Mouse (Mus musculus): ENCODE measurements around the gene Bcor. TPM values are rescaled to one million over a fixed set of nuclear protein-coding genes. Genes with fewer than 3 reads are reported as not detected.

Gene Bcor
- polyA plus RNA-seq, 1 experiment from 2014 or later = 26.5 TPM

DNA sequence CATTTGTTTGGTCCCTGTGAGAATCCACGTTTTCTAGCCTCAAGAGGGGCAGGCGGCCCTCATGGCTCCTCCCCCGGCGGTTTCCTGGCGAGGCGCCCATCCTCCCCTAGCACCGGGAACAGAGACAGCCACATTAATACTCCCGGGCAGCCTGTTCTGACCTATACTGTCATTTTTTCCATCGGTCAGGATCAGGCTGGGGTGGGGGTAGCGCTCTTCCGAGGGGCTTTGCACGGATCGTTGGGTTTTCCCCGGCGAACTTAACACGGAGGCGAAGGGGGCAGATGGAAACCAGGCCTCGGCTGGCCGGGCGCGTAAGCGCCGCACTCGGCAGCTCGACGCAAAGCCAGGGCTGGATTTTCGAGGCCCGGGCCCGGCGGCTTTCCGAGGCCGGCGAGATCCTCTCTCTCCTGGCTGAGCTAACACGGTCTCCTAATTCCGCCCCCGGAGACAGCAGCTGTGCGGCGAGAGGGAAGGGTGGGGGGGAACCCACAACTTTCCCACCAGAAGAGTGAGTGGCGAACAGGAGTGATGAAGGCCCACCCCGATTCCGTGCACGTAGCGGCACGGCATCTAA lies 1.8 kb downstream of the Bcor start:
- peak overlapping the region; percentile 94 for H3K27ac ChIP-seq
- no peaks in the 10 kb centered on the region for H3K9me3 ChIP-seq (replicated peaks)
- DNase-seq (ENCODE audit: low spot score) = peak; percentile 77
- H3K36me3 ChIP-seq = no peaks in the 10 kb centered on the region
- H3K4me3 ChIP-seq = peak overlapping the region; percentile 59
- H3K27me3 ChIP-seq (ENCODE audit: low read depth, poor library complexity, severe bottlenecking) = peaks cover 84% of the 10 kb centered on the region
- 2% methylated on average over 44 of the region's 44 CpGs for WGBS
- H3K4me1 ChIP-seq = peaks cover 75% of the 10 kb centered on the region

DNA sequence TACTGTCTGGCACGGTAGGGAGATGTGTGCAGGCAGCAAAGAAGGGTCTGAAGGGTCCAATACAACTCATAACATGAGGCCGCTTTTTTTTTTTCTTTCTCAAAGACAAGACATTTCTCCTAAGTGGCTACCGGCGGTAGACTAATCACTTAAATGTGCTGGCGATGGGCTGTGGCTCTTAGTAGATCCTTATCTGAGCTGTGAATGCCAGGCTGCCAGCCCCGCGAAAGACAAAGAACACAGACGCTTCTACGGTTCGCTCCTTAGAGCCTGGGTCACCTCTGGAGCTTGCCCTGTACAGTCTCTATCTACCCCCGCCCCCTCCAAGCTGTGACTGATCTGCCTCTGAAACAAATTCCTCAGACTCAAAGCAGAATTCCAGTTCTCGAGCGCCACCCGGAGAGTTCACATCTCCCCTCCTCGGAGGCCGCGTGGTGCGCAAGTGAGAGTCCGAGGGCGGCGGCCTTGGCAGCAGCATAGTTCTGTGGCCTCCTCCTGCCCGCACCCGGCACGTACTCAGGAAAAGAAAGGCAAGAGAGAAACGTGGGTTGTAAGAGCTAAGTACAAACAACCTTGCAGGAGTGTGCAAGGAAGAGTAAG lies 2.7 kb downstream of the Bcor start:
- H3K27ac ChIP-seq = peak overlapping the region; percentile 94
- no peaks in the 10 kb centered on the region for H3K36me3 ChIP-seq
- WGBS = 4% methylated on average over 25 of the region's 25 CpGs
- peak; percentile 56 for DNase-seq (ENCODE audit: low spot score)
- peaks cover 93% of the 10 kb centered on the region for H3K27me3 ChIP-seq (ENCODE audit: low read depth, poor library complexity, severe bottlenecking)
- peaks cover 84% of the 10 kb centered on the region for H3K4me1 ChIP-seq
- no peaks in the 10 kb centered on the region for H3K9me3 ChIP-seq (replicated peaks)
- peak overlapping the region; percentile 59 for H3K4me3 ChIP-seq

DNA sequence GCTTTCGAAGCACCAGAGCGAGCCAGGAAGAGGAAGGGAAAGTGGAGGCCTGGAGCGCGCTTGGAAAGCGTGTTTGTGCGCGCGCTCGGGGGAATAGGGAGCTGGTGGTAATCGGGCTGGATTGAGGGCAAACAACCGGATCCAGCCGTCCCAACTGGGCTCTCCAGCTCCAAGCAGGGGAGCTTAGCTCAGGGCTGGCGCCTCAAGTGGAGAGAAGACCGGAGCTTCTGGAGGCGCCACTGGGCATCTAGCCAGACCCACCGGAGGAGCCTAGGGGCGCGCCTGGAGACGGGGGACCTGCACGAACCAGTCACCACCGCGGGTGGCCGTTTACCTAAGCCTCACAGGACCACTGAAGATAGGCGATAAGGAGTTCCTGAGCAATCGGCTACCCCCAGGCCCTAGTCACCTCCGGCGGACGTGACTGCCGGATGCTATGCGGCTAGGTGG lies 4.3 kb downstream of the Bcor start:
- Histone ChIP-seq H3K4me3 (peak overlapping the region; percentile 35), H3K36me3 (no peaks in the 10 kb centered on the region), H3K27ac (peak overlapping the region; percentile 79), H3K9me3 (replicated peaks) (no peaks in the 10 kb centered on the region), H3K4me1 (peaks cover 92% of the 10 kb centered on the region), H3K27me3 (ENCODE audit: low read depth, poor library complexity, severe bottlenecking) (peaks cover 100% of the 10 kb centered on the region)
- peak; percentile 56 for DNase-seq (ENCODE audit: low spot score)
- 8% methylated on average over 28 of the region's 30 CpGs for WGBS

DNA sequence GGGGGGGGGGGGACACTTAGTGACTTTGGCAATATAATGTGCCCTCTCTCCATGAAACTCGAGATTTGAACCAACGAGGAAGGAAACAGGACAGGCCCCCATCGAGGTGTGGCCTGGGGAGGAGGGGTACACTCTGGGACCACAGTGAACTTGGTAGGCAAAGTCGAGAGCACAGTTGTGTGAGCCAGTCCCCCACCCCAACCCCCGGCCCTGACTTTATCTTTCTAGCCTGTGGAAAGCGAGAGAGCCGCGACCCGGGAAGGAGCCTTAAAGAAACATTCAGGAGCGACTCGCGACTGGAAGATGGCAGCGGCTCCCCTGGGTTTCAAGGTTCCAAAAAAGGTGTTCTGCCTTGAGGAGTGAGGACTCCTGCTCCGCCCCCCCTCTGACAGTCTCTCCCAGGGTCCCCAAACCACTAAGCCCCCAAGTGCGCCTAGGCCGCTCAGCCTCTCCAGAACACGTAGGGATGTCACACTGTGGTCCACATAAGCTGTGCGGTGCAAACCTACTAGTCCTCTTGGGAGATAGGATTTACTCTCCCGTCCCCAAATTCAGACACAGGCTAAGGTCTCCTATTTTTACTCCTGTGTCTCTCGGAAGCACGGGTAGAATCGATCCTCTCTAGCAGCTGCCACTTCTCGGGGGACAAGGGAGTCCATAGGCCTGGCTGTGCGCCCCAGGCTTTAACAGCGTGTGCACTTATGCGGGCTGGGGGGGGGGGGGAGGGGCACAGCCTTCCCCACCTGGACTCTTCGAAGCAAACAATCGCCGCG lies 4.9 kb downstream of the Bcor start:
- WGBS = 2% methylated on average over 25 of the region's 30 CpGs
- Histone ChIP-seq H3K36me3 (no peaks in the 10 kb centered on the region), H3K9me3 (replicated peaks) (no peaks in the 10 kb centered on the region), H3K4me1 (peaks cover 92% of the 10 kb centered on the region), H3K27ac (peak overlapping the region; percentile 79), H3K4me3 (peak overlapping the region; percentile 35), H3K27me3 (ENCODE audit: low read depth, poor library complexity, severe bottlenecking) (peaks cover 100% of the 10 kb centered on the region)
- no peak for DNase-seq (ENCODE audit: low spot score)

DNA sequence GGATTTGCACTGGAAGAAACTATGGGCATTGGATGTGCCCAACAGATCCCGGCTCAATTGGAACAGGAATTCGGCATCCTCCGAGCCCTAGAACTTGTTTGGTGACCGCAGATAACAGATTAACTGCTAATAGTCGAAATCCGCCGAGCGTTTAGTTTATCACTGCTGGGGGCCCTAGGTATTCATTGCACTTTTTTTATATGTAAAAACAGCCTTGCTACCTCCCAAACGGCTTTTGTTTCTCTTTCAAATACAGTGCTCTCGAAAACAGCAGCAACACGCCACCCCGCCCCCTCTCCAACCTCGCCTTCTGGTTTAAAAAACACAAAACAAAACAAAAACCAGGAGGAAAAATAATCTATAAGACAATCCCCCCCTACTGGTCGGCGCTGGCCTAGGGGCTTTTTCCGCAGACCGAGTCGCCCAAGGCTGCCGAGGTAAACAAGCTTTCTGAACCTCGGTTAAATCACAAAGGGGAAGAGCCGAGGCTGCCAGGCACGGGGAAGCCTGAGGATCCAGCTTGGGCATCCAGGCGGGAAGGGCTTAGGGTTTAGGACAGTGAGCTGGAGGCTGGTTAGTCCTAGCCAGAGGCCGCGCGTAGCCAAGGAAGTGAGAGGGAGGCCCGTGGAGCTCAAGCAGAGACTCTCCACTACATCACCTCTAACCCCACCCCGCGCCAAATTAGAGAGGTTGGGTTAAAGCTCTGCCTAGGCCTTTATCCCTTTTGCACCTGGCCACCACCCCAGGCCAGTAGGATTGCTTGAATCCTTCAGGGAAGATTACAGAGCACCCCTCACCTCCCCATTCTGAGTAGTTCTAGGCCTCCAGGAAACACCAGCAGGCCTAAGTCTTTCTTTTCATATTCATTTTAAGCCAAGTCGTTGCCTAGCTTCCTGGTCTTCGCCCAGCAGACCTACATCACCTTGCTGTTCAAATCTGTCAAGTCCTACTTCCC lies 6.7 kb downstream of the Bcor start:
- Histone ChIP-seq H3K27ac (peak overlapping the region; percentile 67), H3K9me3 (replicated peaks) (no peaks in the 10 kb centered on the region), H3K27me3 (ENCODE audit: low read depth, poor library complexity, severe bottlenecking) (peaks cover 98% of the 10 kb centered on the region), H3K36me3 (no peaks in the 10 kb centered on the region), H3K4me1 (peaks cover 87% of the 10 kb centered on the region), H3K4me3 (peak overlapping the region; percentile 17; the same call in 1 of the 2 replicates)
- WGBS = 7% methylated on average over 31 of the region's 31 CpGs
- DNase-seq (ENCODE audit: low spot score) = peak; percentile 41

DNA sequence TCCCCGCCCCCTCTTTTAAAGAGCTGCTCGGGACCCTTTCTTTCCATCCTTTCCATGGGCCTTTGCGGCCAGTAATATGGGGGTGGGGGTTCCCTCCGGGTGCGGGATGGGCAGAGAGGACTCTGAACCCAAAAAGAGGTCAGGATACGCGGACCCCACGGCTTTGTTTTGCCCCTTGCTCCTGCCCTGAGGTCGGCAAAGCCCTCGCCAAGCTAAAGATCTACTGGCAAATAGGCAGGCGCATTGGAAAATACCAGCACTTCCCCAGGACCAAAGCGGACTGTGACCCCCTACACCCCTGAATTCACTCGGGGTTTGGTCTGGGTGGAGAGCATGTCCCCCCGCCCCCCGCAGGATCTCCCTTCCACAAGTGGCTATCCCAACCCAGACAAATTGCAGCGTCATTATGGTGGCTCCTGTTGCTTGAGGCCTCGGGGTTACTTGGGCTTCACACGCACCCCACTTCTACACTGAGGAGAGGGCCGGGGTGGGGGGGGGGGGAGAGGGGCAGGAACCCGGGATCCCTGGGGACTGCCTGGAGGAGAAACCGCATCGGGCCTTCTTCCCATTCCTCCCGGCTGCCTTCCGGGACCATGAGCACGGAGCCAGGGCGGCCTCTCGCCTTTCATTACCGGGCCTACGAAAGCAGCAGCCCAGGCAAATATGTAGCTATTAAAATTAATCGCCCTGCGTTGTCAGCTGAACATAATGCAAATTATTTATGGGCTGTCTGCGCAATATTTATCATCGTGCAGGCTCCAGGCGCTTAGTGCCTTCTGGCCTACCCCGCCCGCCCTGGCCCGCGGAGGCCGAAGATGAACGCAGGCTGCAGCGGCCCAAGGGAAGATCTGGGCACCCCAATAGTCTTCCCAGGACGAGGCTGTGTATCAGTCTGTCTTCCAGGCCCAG lies 7.9 kb downstream of the Bcor start:
- WGBS = 7% methylated on average over 39 of the region's 42 CpGs
- Histone ChIP-seq H3K4me3 (peak overlapping the region; percentile 42), H3K4me1 (peaks cover 76% of the 10 kb centered on the region), H3K27ac (peak overlapping the region; percentile 78), H3K36me3 (no peaks in the 10 kb centered on the region), H3K27me3 (ENCODE audit: low read depth, poor library complexity, severe bottlenecking) (peaks cover 94% of the 10 kb centered on the region), H3K9me3 (replicated peaks) (no peaks in the 10 kb centered on the region)
- peak; percentile 48 for DNase-seq (ENCODE audit: low spot score)

DNA sequence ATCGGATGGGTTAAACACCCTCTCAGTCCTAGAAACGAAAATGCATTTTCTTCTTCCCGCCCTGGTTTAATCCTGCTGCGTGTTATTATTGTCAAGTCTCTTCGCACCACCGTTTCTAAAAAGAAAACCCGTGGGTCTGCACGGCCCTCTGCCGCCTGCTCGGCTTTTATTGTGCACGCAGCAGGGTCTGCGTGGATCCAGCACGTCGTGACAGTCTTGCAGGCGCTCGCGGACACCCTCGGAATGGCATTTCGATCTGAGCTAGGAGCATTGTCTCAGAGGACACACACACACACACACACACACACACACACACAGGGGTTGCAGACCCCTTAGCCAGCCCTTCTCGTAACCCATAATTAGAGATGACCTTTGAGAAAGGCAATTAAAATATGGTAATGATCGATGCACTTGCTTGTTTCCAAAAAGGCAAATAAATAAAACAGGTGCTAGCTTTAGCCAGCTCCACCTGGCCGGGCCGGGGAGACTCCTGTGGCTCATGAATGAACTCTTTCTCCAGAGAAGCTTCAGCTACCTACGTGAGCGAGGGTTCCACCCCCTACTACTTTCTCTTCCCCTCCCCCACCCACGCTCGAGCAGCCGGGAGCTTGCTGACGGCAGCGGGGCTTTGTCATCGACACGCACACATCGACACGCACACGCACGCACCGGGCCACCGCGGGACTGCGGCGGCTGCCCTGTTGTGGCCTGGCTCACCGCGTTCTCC lies 8.7 kb downstream of the Bcor start:
- Histone ChIP-seq H3K36me3 (no peaks in the 10 kb centered on the region), H3K27me3 (ENCODE audit: low read depth, poor library complexity, severe bottlenecking) (peaks cover 94% of the 10 kb centered on the region), H3K4me1 (peaks cover 70% of the 10 kb centered on the region), H3K27ac (peak overlapping the region; percentile 78), H3K4me3 (peak overlapping the region; percentile 42), H3K9me3 (replicated peaks) (no peaks in the 10 kb centered on the region)
- WGBS = 2% methylated on average over 43 of the region's 43 CpGs
- peak; percentile 57 for DNase-seq (ENCODE audit: low spot score)

DNA sequence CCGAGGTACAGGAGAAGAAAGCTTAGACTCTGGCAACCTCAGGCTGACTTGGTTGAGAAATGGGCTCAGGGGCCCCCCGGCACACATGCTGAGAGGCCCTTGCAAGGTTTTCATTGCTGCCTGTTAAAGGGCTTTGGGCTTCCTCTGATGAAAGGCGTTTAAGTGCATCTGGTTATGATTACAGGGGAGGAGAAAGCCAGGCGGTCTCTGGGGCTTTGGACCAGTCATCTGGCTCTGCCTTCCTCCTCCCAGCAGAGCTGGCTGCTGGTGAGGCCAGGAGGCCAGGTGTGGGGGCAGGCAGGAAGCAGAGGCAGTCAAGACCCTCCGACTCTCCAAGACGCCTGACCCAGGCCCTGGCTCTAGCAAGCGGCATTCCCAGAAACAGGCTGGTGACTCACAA lies 9.7 kb downstream of the Bcor start:
- 4% methylated on average over 7 of the region's 7 CpGs for WGBS
- H3K27me3 ChIP-seq (ENCODE audit: low read depth, poor library complexity, severe bottlenecking) = peaks cover 94% of the 10 kb centered on the region
- no peaks in the 10 kb centered on the region for H3K36me3 ChIP-seq

DNA sequence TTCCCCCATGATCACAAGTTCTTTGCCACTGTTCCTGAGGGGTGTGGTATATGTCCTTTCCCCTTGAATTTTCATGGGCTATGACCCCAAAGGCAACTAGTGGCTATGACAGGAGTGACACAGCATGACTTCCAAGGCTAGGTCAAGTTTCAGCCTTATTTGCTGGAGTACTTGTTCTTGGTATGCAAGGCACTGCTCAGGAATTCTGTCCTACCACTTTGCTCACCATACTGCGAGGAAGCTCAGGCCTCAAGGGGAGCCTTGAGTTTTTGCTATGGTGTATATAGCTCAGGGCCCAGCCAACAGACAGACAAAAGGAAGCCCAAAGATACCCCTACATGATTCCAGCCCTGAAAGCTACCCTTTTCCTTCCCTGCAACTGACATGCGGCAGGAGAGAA lies 13.9 kb downstream of the Bcor start:
- Histone ChIP-seq H3K27ac (no peak overlapping the region), H3K27me3 (ENCODE audit: low read depth, poor library complexity, severe bottlenecking) (peaks cover 89% of the 10 kb centered on the region), H3K4me3 (no peak overlapping the region), H3K4me1 (peaks cover 31% of the 10 kb centered on the region), H3K9me3 (replicated peaks) (no peaks in the 10 kb centered on the region), H3K36me3 (no peaks in the 10 kb centered on the region)
- DNase-seq (ENCODE audit: low spot score) = no peak
- WGBS = 64% methylated on average over 2 of the region's 2 CpGs

More for the DNA sequence above, 9.7 kb downstream of the Bcor start:
- no peaks in the 10 kb centered on the region for H3K9me3 ChIP-seq (replicated peaks)
- H3K27ac ChIP-seq = peak overlapping the region; percentile 68; the same call in 1 of the 2 replicates
- peak overlapping the region; percentile 15; the same call in 1 of the 2 replicates for H3K4me3 ChIP-seq
- peak; percentile 73 for DNase-seq (ENCODE audit: low spot score)
- H3K4me1 ChIP-seq = peaks cover 69% of the 10 kb centered on the region

DNA sequence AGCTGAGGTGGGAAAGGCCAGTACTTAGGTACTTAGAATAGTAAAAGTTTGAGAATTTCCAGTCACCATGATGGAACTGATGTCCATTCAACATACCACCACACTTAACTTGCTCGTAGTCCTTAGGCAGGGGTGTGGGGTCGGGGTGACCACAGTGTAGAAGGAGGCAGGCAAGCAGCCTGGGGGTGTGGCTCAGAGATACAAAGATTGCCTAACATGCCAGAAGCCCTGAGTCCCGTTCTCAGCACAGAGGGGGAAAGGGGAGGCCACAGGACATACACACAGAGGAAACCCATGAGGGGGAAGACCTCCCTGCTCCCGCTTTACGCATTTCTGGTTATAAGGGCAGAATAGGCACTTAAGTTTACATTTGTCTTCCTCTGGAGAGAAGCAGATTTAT lies 17.3 kb downstream of the Bcor start:
- no peaks in the 10 kb centered on the region for H3K36me3 ChIP-seq
- no peak overlapping the region for H3K27ac ChIP-seq
- no peak overlapping the region for H3K4me3 ChIP-seq
- peaks cover 42% of the 10 kb centered on the region for H3K4me1 ChIP-seq
- WGBS = 63% methylated on average over 5 of the region's 5 CpGs
- no peak for DNase-seq (ENCODE audit: low spot score)
- H3K9me3 ChIP-seq (replicated peaks) = no peaks in the 10 kb centered on the region
- peaks cover 95% of the 10 kb centered on the region for H3K27me3 ChIP-seq (ENCODE audit: low read depth, poor library complexity, severe bottlenecking)

DNA sequence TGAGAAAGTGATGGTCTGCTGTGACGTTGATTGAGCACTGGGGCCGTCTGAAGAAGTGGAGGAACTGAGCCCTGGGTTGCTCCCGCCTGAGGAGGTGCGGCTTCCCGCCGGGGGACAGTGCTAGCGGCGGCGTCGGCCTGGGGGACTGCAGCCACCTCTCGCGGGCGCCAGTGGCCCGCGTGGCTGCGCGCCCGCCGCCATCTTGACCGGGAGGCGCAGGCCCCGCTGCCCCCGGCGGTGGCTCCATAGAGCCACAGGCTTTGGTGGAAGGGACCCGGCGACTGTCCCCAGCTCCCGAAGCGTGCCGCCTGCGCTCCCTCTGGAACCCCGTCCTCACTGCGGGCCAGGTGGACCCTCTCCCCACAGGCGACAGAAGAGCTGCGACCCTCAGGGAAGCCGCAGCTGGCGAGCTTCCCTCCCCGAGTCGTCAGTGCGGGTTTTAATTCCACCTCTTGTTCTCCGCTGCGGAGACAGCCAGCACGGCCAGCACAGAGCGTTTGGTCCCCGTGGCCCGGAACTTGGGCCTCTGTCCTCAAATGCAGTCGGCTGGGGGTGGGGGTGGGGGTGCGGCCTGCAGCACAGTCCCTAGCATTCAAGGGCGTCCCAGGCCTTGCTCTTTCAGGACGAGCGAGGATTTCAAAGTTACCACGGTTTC lies 19.9 kb downstream of the Bcor start:
- peak; percentile 59 for DNase-seq (ENCODE audit: low spot score)
- 1% methylated on average over 51 of the region's 51 CpGs for WGBS
- Histone ChIP-seq H3K4me1 (peaks cover 50% of the 10 kb centered on the region), H3K36me3 (no peaks in the 10 kb centered on the region), H3K4me3 (peak overlapping the region; percentile 47), H3K27me3 (ENCODE audit: low read depth, poor library complexity, severe bottlenecking) (peaks cover 95% of the 10 kb centered on the region), H3K9me3 (replicated peaks) (no peaks in the 10 kb centered on the region), H3K27ac (peak overlapping the region; percentile 87)
